Mouse (Mus musculus): ENCODE measurements at regions not wholly inside any gene's neighbourhood (a gene's known extent, or its start where the extent isn't known, plus 50 kb on each side); places are given as distances from the start of the nearest gene placed in this dataset.

GRCm38 (mm10) chr9:52500487-52500886 lies 179.1 kb downstream of the AI593442 start:
- Histone ChIP-seq H3K27ac (ENCODE audit: low read depth) (no peak overlapping the region), H3K36me3 (replicated peaks; ENCODE audit: control insufficient read depth, insufficient read depth, low read length) (no peaks in the 10 kb centered on the region), H3K4me1 (ENCODE audit: control insufficient read depth, insufficient read depth) (no peaks in the 10 kb centered on the region), H3K27me3 (ENCODE audit: control insufficient read depth, insufficient read depth, low read length) (no peaks in the 10 kb centered on the region), H3K4me2 (ENCODE audit: low read depth, low read length) (no peak overlapping the region), H3K9me3 (replicated peaks; ENCODE audit: control insufficient read depth, low read length) (no peaks in the 10 kb centered on the region), H3K4me3 (ENCODE audit: low read depth, low read length) (no peak overlapping the region), H3K9ac (replicated peaks; ENCODE audit: low read depth, low read length) (no peak overlapping the region)
- WGBS, result 83% methylated on average over 3 of the region's 3 CpGs
- ATAC-seq (ENCODE audit: insufficient read depth, low read depth) (no peak), DNase-seq (ENCODE audit: low spot score) (no peak)
- TF ChIP-seq EP300 (IDR thresholded peaks at IDR 0.05; ENCODE audit: low read depth) (no peak), CTCF (IDR thresholded peaks at IDR 0.05; ENCODE audit: low read depth) (no peak)

DNA sequence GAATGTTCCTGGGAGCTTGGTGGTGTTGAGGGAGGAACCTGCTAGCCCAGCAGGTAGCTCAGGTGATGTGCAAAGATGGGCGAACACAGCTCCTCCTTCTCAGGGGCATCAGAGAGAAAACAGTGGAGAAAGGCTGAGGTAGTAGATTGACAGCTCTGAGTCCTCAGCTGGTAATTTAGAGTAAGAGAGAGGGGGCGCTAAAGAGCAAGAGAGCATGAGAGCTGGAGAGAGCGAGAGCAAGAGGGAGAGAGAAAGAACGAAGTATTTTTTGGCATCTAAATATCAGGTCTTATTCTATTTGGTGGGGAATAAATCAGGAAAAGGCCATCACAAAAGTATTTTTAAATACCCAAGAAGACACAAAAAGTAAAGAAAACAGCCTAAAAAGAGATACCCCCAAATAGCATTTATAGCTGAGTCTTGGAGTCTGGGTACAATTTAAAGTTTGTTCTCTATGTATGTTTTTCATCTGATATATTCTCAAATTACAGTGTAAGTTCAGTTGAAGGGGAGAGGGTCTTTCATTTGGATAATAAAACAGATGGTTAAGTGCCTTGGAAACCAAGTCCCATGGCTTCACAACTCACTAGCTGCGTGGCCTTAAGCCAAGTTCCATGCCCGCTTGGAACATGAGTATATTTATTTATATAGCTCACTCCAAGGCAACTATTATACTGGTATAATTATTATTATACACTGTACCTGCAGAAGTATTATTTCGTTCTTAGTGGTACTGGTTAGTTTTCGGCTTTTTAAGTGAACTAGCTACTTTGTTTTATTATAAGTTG lies 183.9 kb downstream of the AI593442 start:
- H3K27ac ChIP-seq (ENCODE audit: low read depth), result no peak overlapping the region
- no peaks in the 10 kb centered on the region for H3K9me3 ChIP-seq (replicated peaks; ENCODE audit: control insufficient read depth, low read length)
- H3K4me2 ChIP-seq (ENCODE audit: low read depth, low read length), result no peak overlapping the region
- TF ChIP-seq CTCF (IDR thresholded peaks at IDR 0.05; ENCODE audit: low read depth), result peak; percentile 34
- TF ChIP-seq EP300 (IDR thresholded peaks at IDR 0.05; ENCODE audit: low read depth), result no peak
- no peaks in the 10 kb centered on the region for H3K36me3 ChIP-seq (replicated peaks; ENCODE audit: control insufficient read depth, insufficient read depth, low read length)
- no peak overlapping the region for H3K9ac ChIP-seq (replicated peaks; ENCODE audit: low read depth, low read length)
- H3K27me3 ChIP-seq (ENCODE audit: control insufficient read depth, insufficient read depth, low read length), result no peaks in the 10 kb centered on the region
- H3K4me3 ChIP-seq (ENCODE audit: low read depth, low read length), result no peak overlapping the region
- 49% methylated on average over 8 of the region's 8 CpGs for WGBS
- ATAC-seq (ENCODE audit: insufficient read depth, low read depth), result no peak
- DNase-seq (ENCODE audit: low spot score), result no peak
- no peaks in the 10 kb centered on the region for H3K4me1 ChIP-seq (ENCODE audit: control insufficient read depth, insufficient read depth)

DNA sequence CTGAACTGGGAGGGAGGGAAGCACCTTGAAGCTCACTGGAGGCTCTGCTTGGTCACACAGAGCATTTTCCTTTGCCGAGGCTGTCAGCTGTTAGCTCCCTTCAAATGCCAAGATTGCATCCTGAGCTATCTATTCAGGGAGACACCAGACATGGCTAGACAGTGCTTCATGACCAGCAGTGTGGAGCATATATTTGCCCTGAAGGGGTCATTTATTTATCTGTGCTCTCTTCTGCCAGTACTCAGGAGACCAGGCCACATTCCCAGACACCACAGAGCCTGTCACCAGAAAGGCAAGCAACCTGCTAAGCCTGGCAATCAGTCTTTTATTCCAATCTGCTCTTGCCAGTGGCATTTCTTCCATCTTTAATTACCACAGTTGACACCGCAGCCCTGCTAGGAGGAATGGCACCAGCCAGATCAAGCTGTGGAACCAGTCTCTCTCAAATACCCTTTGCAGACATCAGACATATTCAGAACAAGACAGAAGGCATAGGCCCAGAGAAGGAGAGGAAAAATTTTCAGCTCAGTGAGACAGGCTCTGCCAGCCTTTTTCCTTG lies 186.6 kb downstream of the AI593442 start:
- H3K36me3 ChIP-seq (replicated peaks; ENCODE audit: control insufficient read depth, insufficient read depth, low read length), result no peaks in the 10 kb centered on the region
- DNase-seq (ENCODE audit: low spot score), result no peak
- no peak for ATAC-seq (ENCODE audit: insufficient read depth, low read depth)
- 43% methylated on average over 2 of the region's 2 CpGs for WGBS
- no peaks in the 10 kb centered on the region for H3K4me1 ChIP-seq (ENCODE audit: control insufficient read depth, insufficient read depth)
- H3K9me3 ChIP-seq (replicated peaks; ENCODE audit: control insufficient read depth, low read length), result no peaks in the 10 kb centered on the region
- H3K4me3 ChIP-seq (ENCODE audit: low read depth, low read length), result no peak overlapping the region
- no peak for TF ChIP-seq CTCF (IDR thresholded peaks at IDR 0.05; ENCODE audit: low read depth)
- H3K27ac ChIP-seq (ENCODE audit: low read depth), result no peak overlapping the region
- no peaks in the 10 kb centered on the region for H3K27me3 ChIP-seq (ENCODE audit: control insufficient read depth, insufficient read depth, low read length)
- H3K9ac ChIP-seq (replicated peaks; ENCODE audit: low read depth, low read length), result no peak overlapping the region
- H3K4me2 ChIP-seq (ENCODE audit: low read depth, low read length), result no peak overlapping the region

DNA sequence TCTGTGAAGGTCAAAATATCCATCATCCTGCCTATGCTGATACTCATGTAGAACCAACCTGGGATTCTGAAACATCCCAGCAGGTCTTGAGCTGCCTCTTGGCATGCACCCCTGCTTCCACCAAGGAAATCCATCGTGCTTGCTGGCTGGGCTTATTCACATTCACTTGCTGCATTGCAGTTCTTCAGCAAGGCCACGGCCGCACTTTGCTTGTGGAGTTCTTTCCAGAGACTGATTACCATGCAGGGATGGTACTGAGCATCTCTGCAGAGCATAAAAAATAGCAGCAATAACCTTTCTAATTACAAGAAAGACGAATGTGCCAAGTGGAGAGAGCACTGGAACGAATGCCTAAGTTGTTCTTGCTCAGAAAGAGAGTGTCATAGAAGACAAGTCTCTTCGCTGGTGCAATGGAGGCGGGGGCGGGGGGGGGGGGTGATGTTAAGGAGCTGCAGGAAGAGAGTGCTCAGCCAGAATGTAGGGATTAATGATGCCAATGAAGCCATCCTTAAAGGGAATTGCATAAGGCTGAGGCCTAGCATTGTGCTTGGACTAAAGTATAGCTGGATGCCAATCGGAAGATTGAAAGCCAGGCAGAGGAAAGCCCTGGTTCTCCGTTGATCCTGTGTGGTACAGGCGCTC lies 205.9 kb downstream of the AI593442 start:
- H3K9me3 ChIP-seq (replicated peaks; ENCODE audit: control insufficient read depth, low read length), result no peaks in the 10 kb centered on the region
- no peaks in the 10 kb centered on the region for H3K4me1 ChIP-seq (ENCODE audit: control insufficient read depth, insufficient read depth)
- 74% methylated on average over 11 of the region's 11 CpGs for WGBS
- TF ChIP-seq EP300 (IDR thresholded peaks at IDR 0.05; ENCODE audit: low read depth) (no peak), CTCF (IDR thresholded peaks at IDR 0.05; ENCODE audit: low read depth) (no peak)
- H3K27ac ChIP-seq (ENCODE audit: low read depth), result no peak overlapping the region
- no peak overlapping the region for H3K4me3 ChIP-seq (ENCODE audit: low read depth, low read length)
- DNase-seq (ENCODE audit: low spot score) (no peak), ATAC-seq (ENCODE audit: insufficient read depth, low read depth) (no peak)
- no peaks in the 10 kb centered on the region for H3K36me3 ChIP-seq (replicated peaks; ENCODE audit: control insufficient read depth, insufficient read depth, low read length)
- H3K27me3 ChIP-seq (ENCODE audit: control insufficient read depth, insufficient read depth, low read length), result no peaks in the 10 kb centered on the region
- H3K4me2 ChIP-seq (ENCODE audit: low read depth, low read length), result no peak overlapping the region
- H3K9ac ChIP-seq (replicated peaks; ENCODE audit: low read depth, low read length), result no peak overlapping the region

GRCm38 (mm10) chr9:52472859-52473258 lies 206.7 kb downstream of the AI593442 start:
- H3K36me3 ChIP-seq (replicated peaks; ENCODE audit: control insufficient read depth, insufficient read depth, low read length), result no peaks in the 10 kb centered on the region
- H3K4me2 ChIP-seq (ENCODE audit: low read depth, low read length), result no peak overlapping the region
- no peak overlapping the region for H3K27ac ChIP-seq (ENCODE audit: low read depth)
- DNase-seq (ENCODE audit: low spot score) (no peak), ATAC-seq (ENCODE audit: insufficient read depth, low read depth) (no peak)
- 78% methylated on average over 8 of the region's 8 CpGs for WGBS
- no peak overlapping the region for H3K4me3 ChIP-seq (ENCODE audit: low read depth, low read length)
- no peaks in the 10 kb centered on the region for H3K9me3 ChIP-seq (replicated peaks; ENCODE audit: control insufficient read depth, low read length)
- no peak for TF ChIP-seq CTCF (IDR thresholded peaks at IDR 0.05; ENCODE audit: low read depth)
- TF ChIP-seq EP300 (IDR thresholded peaks at IDR 0.05; ENCODE audit: low read depth), result no peak
- H3K4me1 ChIP-seq (ENCODE audit: control insufficient read depth, insufficient read depth), result no peaks in the 10 kb centered on the region
- H3K27me3 ChIP-seq (ENCODE audit: control insufficient read depth, insufficient read depth, low read length), result no peaks in the 10 kb centered on the region
- no peak overlapping the region for H3K9ac ChIP-seq (replicated peaks; ENCODE audit: low read depth, low read length)

Measured in heart, postnatal 0 days (tissue).